Mouse (Mus musculus): Measurements from ENCODE around the gene Sytl1. TPM values are rescaled to one million over a fixed set of nuclear protein-coding genes. Genes with fewer than 3 reads are reported as not detected.

Gene Sytl1
- polyA plus RNA-seq, 1 experiment from 2014 or later = 1.3 TPM

DNA sequence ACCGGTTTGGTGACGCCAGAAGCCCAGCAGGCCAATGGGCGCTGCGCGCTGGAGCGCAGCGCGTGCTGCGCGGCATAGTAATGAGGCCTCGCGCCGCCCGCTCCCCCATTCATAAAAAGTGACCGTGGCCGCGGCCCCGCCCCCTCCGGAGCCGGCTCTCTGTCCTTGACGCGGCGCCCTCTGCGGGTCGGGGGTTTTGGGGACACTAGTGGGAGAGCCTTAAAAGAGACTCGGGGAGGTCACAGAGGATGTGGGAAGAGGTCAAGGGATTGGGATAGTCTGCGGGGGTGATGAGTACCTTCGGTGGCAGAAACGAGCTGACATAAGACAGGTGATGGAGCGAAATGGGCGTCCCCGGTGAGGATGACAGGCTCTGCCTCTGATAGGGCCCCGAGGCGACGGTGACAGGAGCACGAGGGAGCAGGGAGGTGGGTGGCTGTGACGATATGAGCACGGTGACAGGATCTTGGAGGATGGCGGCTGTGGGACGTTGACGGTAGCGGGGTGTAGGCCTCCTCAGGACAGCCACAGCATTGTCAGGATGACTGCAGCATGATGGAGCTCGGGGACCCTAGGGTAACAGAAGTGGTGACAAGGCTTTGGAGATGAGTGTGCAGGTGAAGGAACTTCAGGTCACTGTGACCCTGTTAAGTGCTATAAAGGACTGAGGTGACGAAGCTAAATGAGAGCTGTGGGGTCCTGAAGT lies 50.2 kb downstream of the Sytl1 start:
- peaks cover 80% of the 10 kb centered on the region for H3K27me3 ChIP-seq (ENCODE audit: low read depth, poor library complexity, severe bottlenecking)
- 2% methylated on average over 44 of the region's 44 CpGs for WGBS
- DNase-seq (ENCODE audit: low spot score) = peak; percentile 83
- H3K27ac ChIP-seq (replicated peaks) = peak overlapping the region; percentile 70; the same call in 1 of the 2 replicates
- no peaks in the 10 kb centered on the region for H3K36me3 ChIP-seq
- H3K9me3 ChIP-seq (replicated peaks) = no peaks in the 10 kb centered on the region
- H3K4me1 ChIP-seq = peaks cover 34% of the 10 kb centered on the region
- H3K4me3 ChIP-seq = peak overlapping the region; percentile 75

DNA sequence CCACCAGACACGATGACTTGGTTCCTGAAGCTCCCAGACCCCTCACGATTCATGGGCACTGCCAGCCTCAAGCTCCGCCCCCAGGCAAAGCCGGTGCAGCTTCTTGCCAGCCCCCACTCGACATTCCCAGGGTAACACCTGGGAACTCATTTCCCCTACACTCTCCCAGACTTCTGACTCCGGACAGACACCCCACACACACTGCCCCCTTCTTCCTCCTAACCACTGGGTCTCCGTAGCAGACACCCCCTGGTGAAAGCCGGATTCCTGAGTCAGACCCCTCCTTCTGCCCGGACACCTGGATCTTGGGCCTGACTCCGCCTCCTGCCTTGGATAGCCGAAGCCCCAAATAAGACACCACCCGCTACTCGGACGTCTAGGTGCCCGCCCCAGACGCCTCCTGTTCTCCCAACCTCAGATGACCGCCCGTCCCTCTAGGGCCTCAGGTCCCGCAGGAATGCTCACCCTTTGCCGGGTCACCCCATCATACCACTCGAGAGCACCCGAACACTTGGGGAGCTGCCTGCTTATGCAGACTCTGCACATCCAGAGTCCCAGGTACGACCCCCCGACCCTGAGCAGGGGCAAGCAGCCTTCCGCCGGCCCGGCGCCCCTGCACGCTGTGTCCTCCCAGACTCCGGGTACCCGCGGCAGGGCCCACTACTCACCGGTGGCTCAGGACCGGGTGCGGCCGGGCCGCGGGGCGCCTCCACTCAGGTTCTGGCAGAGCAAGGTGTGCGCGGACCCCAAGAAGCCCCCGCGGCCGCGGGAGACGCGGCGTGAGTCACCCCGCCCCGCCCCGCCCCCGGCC lies 51.0 kb downstream of the Sytl1 start, which contains the start of the genes Cd164l2 and Gpr3:
Gene Cd164l2, plus strand, starts transcription at position 381 of the 811 bp plus-strand sequence.
Gene Gpr3, minus strand, starts transcription at position 786 of the 811 bp plus-strand sequence.
- H3K9me3 ChIP-seq (replicated peaks) = no peaks in the 10 kb centered on the region
- no peaks in the 10 kb centered on the region for H3K36me3 ChIP-seq
- peak within 1 kb of the TSS; percentile 75 for H3K4me3 ChIP-seq
- WGBS = 1% methylated on average over 52 of the region's 52 CpGs
- H3K27me3 ChIP-seq (ENCODE audit: low read depth, poor library complexity, severe bottlenecking) = peaks cover 79% of the 10 kb centered on the region
- no peak for DNase-seq (ENCODE audit: low spot score)
- H3K4me1 ChIP-seq = peaks cover 32% of the 10 kb centered on the region
- peak within 1 kb of the TSS; percentile 70; the same call in 1 of the 2 replicates for H3K27ac ChIP-seq (replicated peaks)

DNA sequence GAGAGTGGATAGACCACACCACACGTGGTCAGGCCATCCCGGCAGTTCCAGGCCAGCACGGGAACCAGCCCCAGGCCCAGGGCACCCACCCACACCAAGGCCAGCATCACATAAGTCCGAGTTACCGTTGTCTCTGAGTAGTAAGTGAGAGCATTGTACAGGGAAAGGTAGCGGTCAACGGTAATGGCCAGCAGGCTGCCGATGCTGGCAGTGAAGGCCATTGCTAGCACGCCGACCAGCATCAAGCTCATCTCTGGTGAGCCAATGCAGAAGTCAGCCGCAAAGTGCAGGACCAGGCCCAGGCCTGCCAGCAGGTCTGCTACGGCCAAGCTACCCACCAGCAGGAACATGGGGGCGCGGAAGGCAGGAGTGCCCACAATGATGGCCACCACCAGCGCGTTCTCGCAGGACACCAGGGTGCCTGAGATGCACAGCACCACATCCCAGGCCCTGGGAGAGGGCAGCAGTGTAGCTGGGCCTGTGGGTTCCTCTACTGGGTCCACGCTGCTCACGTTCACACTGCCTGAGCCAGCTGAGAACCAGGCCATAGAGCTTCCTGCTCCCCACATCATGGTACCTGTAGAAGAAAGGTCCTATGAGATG lies 52.0 kb downstream of the Sytl1 start:
- Histone ChIP-seq H3K4me1 (peaks cover 32% of the 10 kb centered on the region), H3K36me3 (no peaks in the 10 kb centered on the region), H3K4me3 (no peak overlapping the region), H3K27ac (replicated peaks) (no peak overlapping the region), H3K27me3 (ENCODE audit: low read depth, poor library complexity, severe bottlenecking) (peaks cover 74% of the 10 kb centered on the region), H3K9me3 (replicated peaks) (no peaks in the 10 kb centered on the region)
- WGBS = 94% methylated on average over 19 of the region's 19 CpGs
- DNase-seq (ENCODE audit: low spot score) = no peak

DNA sequence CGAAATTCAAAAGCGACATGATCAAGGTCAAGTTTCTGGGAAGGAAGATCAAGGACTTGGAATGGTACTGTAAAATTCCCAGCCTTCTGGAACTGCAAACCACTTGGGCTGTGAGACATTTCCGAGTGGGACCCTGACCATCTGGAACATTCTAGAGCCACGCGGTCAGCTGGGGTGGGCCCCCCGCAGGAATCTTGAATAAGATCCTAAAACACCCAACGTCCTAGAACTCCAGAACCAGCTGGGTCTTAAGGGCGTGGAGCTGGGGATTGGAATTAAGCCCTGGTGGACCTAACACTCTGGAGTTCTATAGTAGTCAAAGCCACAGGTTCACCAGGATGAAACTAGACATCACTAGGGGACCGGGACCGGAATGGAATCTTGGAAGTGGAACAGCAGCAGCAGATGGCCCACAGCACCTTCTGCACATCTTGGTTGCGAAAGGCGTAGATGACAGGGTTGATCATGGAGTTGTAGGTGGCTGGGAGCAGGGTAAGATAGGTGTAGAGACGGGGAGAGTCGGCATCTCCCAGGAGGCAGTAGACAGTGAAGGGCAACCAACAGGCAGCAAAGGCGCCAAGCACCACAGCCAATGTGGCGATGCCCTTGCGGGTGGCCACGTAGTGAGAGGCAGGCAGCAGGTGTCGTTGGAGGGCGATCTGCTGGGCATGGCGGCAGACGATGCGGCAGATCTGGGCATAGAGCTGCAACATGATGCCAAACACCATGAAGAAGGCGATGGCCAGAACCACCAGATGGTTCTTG lies 52.7 kb downstream of the Sytl1 start:
- Histone ChIP-seq H3K4me1 (peaks cover 32% of the 10 kb centered on the region), H3K9me3 (replicated peaks) (no peaks in the 10 kb centered on the region), H3K4me3 (no peak overlapping the region), H3K27ac (replicated peaks) (no peak overlapping the region), H3K27me3 (ENCODE audit: low read depth, poor library complexity, severe bottlenecking) (peaks cover 67% of the 10 kb centered on the region), H3K36me3 (no peaks in the 10 kb centered on the region)
- WGBS = 93% methylated on average over 24 of the region's 24 CpGs
- DNase-seq (ENCODE audit: low spot score) = no peak

DNA sequence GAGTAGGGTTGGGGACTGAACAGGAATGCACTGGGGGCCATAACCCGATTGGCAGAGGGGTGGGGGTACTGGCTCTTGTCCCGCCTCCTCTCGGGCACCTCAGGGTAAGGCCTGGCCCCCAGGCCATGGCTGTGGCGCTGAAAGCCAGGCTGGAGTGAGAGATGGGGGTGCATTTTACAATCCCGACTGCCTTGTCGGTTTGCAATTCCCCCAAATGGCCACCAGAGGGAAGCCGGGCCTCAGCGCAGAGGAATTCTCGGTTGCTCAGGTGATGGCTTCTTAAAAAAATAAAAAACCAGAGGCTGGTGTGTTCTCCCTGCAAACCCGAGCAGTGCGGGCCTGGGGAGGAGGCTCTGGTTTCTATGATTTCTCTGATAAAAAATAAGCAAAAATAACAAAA lies 53.5 kb downstream of the Sytl1 start:
- H3K27me3 ChIP-seq (ENCODE audit: low read depth, poor library complexity, severe bottlenecking) = peaks cover 59% of the 10 kb centered on the region

DNA sequence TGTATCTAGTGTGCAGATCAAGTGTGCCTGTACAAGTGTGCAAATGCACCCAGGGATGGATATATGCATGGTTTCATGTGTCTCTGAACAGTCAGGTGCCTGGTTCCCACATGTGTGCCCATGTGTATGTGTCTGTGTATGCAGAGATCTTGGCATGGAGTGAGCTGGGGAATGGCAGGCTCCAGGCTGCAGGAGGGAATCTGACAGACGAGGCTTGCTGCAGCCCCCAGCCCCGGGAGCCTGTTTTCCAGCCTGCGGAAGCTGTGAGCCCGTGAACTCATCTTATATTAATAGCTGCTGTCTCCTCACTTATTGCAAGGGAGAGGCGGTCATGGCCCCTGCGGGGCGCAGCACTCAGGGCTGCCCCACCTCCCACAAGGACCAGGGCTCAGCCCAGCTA lies 58.5 kb downstream of the Sytl1 start:
- DNase-seq (ENCODE audit: low spot score) = no peak
- Histone ChIP-seq H3K36me3 (no peaks in the 10 kb centered on the region), H3K9me3 (replicated peaks) (no peaks in the 10 kb centered on the region), H3K27ac (replicated peaks) (peak overlapping the region; percentile 59; the same call in 1 of the 2 replicates), H3K27me3 (ENCODE audit: low read depth, poor library complexity, severe bottlenecking) (peaks cover 15% of the 10 kb centered on the region), H3K4me3 (no peak overlapping the region), H3K4me1 (peaks cover 44% of the 10 kb centered on the region)
- 64% methylated on average over 7 of the region's 7 CpGs for WGBS

More for the DNA sequence above, 53.5 kb downstream of the Sytl1 start:
- no peaks in the 10 kb centered on the region for H3K36me3 ChIP-seq
- H3K27ac ChIP-seq (replicated peaks) = no peak overlapping the region
- 7% methylated on average over 11 of the region's 11 CpGs for WGBS
- peak; percentile 63 for DNase-seq (ENCODE audit: low spot score)
- H3K4me3 ChIP-seq = no peak overlapping the region
- no peaks in the 10 kb centered on the region for H3K9me3 ChIP-seq (replicated peaks)
- H3K4me1 ChIP-seq = peaks cover 40% of the 10 kb centered on the region

DNA sequence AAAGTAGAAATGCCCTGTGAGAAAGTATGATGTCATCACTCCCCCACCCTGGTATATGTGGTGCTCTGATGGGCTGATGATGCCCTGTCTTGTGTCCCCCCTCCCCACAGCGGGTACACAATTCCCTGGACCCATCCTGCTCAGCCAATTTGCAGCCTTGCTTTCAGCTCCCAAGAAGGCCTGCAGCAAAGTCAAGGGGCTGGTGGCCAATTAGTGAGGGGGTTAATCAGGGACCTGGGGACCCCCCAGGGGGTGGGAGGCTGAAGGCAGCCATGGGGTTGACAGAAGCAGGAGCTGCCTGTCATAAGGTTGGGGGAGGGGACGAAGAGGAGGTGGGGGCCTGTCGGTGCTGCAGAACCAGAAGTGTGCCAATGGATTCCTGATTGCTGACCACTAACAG lies 59.3 kb downstream of the Sytl1 start:
- Histone ChIP-seq H3K27ac (replicated peaks) (no peak overlapping the region), H3K9me3 (replicated peaks) (no peaks in the 10 kb centered on the region), H3K4me1 (peaks cover 49% of the 10 kb centered on the region), H3K36me3 (no peaks in the 10 kb centered on the region), H3K27me3 (ENCODE audit: low read depth, poor library complexity, severe bottlenecking) (peaks cover 10% of the 10 kb centered on the region), H3K4me3 (no peak overlapping the region)
- no peak for DNase-seq (ENCODE audit: low spot score)
- WGBS = 75% methylated on average over 3 of the region's 3 CpGs

Other genes starting within 250 kb of the Sytl1 start
- gene Wasf2, start 132.6 kb downstream of the Sytl1 start, polyA plus RNA-seq (2016; fragmentation: Nextera tagmentation; extraction: Ambion mirVana) = 48.3 and 50.3 TPM in 2 replicates
- 0.99 and 1.7 TPM in 2 replicates for gene Cd164l2, start 51.0 kb downstream of the Sytl1 start, polyA plus RNA-seq (2016; fragmentation: Nextera tagmentation; extraction: Ambion mirVana)
- gene Gpr3, start 50.6 kb downstream of the Sytl1 start, polyA plus RNA-seq (2016; fragmentation: Nextera tagmentation; extraction: Ambion mirVana) = 0.17 and 0.35 TPM in 2 replicates
- 2.6 and 3.0 TPM in 2 replicates for gene Map3k6, start 22.3 kb downstream of the Sytl1 start, polyA plus RNA-seq (2016; fragmentation: Nextera tagmentation; extraction: Ambion mirVana)
- 91.9 and 92.2 TPM in 2 replicates for gene Tmem222, start 14.7 kb upstream of the Sytl1 start, polyA plus RNA-seq (2016; fragmentation: Nextera tagmentation; extraction: Ambion mirVana)
- gene Wdtc1, start 90.4 kb upstream of the Sytl1 start, polyA plus RNA-seq (2016; fragmentation: Nextera tagmentation; extraction: Ambion mirVana) = 19.2 and 20.0 TPM in 2 replicates
- 8.3 and 8.6 TPM in 2 replicates for gene Slc9a1, start 106.6 kb upstream of the Sytl1 start, polyA plus RNA-seq (2016; fragmentation: Nextera tagmentation; extraction: Ambion mirVana)
- 0.58 and 0.86 TPM in 2 replicates for gene Tent5b, start 217.0 kb upstream of the Sytl1 start, polyA plus RNA-seq (2016; fragmentation: Nextera tagmentation; extraction: Ambion mirVana)
- 0.68 and 1.0 TPM in 2 replicates for gene Trnp1, start 235.4 kb upstream of the Sytl1 start, polyA plus RNA-seq (2016; fragmentation: Nextera tagmentation; extraction: Ambion mirVana)